9 mouse cellular contexts compared by ENCODE assay signal in genomic region chr1:153265579-153265978, GRCm38 (mm10).
DNase-seq lines count a peak whose midpoint lies in the region; ATAC-seq and TF ChIP-seq lines count a peak whose summit lies in the region.
"Had no signal": no experiment of that assay in that cellular context is flagged by ENCODE, and none has a peak within 500 bp of the region (broad histone marks: within the 10 kb centered on the region; RNA-seq: fewer than 3 reads in every experiment).

No protein-coding gene starts in this region.

- H3K27ac ChIP-seq in heart, postnatal 0 days (ENCODE audit: low read depth) = peak overlapping the region; percentile 65
- 0 out of 2 replicates have a peak overlapping the region, but pooled peaks have one; percentile 16 for H3K27ac ChIP-seq in liver, embryonic 15.5 days (replicated peaks)

- no peaks in the 10 kb centered on the region for H3K27me3 ChIP-seq in heart, postnatal 0 days (ENCODE audit: control insufficient read depth, insufficient read depth, low read length)
- H3K27me3 ChIP-seq in liver, embryonic 15.5 days = no peaks in the 10 kb centered on the region
- H3K27me3 ChIP-seq: Patski had no signal

- 63% methylated on average over 7 of the region's 7 CpGs for WGBS in heart, postnatal 0 days
- 60% methylated on average over 7 of the region's 7 CpGs for WGBS in liver, embryonic 15.5 days (ENCODE audit: insufficient replicate concordance)

- intact Hi-C loops in left cerebral cortex, postnatal 14 days (cut with DNase I) = loop anchor here (10.0 kb wide), 1 partner anchor 59 kb away; no protein-coding TSS in a partner anchor

- no peaks in the 10 kb centered on the region for H3K9me3 ChIP-seq in heart, postnatal 0 days (replicated peaks; ENCODE audit: control insufficient read depth, low read length)
- no peaks in the 10 kb centered on the region for H3K9me3 ChIP-seq in liver, embryonic 15.5 days (replicated peaks)

- TF ChIP-seq CTCF in heart, postnatal 0 days (IDR thresholded peaks at IDR 0.05; ENCODE audit: low read depth) = no peak

- ATAC-seq in heart, postnatal 0 days (ENCODE audit: insufficient read depth, low read depth) = peak; percentile 58; the same call in 1 of the 2 replicates
- peak; percentile 42; the same call in 1 of the 2 replicates for ATAC-seq in liver, embryonic 15.5 days (ENCODE audit: insufficient read depth)
- no peak for ATAC-seq in erythroid progenitor cell, adult 5-6 weeks (replicated peaks; ENCODE audit: low FRiP score, poor library complexity, severe bottlenecking)
- ATAC-seq: Patski had no signal

- no peak overlapping the region for H3K4me2 ChIP-seq in heart, postnatal 0 days (ENCODE audit: low read depth, low read length)
- no peak overlapping the region for H3K4me2 ChIP-seq in liver, embryonic 15.5 days

- peaks cover 14% of the 10 kb centered on the region for H3K36me3 ChIP-seq in heart, postnatal 0 days (replicated peaks; ENCODE audit: control insufficient read depth, insufficient read depth, low read length)
- H3K36me3 ChIP-seq in liver, embryonic 15.5 days (replicated peaks) = 0 out of 2 replicates have a peak, but pooled peaks cover 4% of the 10 kb centered on the region

- DNase-seq in ovary, postnatal 36 days (ENCODE audit: low spot score) = peak; percentile 18
- no peak for DNase-seq in ovary, postnatal 14 days (ENCODE audit: low spot score)
- DNase-seq in heart, postnatal 0 days (ENCODE audit: low spot score) = no peak
- DNase-seq in thymus, postnatal 10 days (ENCODE audit: low spot score in 2 of 2) = no peak
- DNase-seq in thymus, postnatal 36 days = no peak
- no peak for DNase-seq in left cerebral cortex, postnatal 14 days (ENCODE audit: low spot score in 2 of 2)

- H3K9ac ChIP-seq in heart, postnatal 0 days (replicated peaks; ENCODE audit: low read depth, low read length) = no peak overlapping the region
- H3K9ac ChIP-seq in liver, embryonic 15.5 days = no peak overlapping the region

- H3K4me3 ChIP-seq in heart, postnatal 0 days (ENCODE audit: low read depth, low read length) = no peak overlapping the region
- H3K4me3 ChIP-seq in liver, embryonic 15.5 days (replicated peaks) = no peak overlapping the region

- no peak for TF ChIP-seq EP300 in heart, postnatal 0 days (IDR thresholded peaks at IDR 0.05; ENCODE audit: low read depth)

- peaks cover 64% of the 10 kb centered on the region for H3K4me1 ChIP-seq in heart, postnatal 0 days (ENCODE audit: control insufficient read depth, insufficient read depth)
- peaks cover 20% of the 10 kb centered on the region for H3K4me1 ChIP-seq in liver, embryonic 15.5 days (replicated peaks)
